Mouse (Mus musculus) T-helper 2 cell (primary cell): ENCODE results near the gene Them7.

ENCODE experiments used
- in situ Hi-C: fragments of 300-600 bp; cut with MboI, MseI; formaldehyde crosslinking; loops from one replicate; pipeline ENCODE4 v1.15.1; 2025; ENCODE audit warnings: high pct_unique_total_duplicates

Gene Them7

DNA sequence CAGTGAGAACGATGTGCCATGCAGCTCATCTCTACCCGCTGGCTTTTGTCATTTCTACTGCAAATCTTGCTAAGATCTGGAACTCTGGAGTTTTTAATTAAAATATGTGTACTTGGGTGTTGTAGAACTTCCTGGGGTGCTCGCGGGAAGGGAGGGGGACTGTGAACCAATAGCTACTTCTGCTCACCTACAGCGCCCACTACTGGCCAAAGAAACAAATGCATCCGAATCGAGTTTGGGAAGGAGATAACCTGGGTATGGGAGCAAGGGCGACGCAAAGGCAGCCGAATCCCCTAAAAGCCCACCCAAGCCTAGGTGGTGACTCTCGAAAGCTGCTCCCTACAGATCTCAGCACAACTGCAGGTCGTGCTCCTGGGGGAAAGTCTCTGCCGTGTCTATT, 87.3 kb downstream of the Them7 start:
- in situ Hi-C loops, result no loop called here

DNA sequence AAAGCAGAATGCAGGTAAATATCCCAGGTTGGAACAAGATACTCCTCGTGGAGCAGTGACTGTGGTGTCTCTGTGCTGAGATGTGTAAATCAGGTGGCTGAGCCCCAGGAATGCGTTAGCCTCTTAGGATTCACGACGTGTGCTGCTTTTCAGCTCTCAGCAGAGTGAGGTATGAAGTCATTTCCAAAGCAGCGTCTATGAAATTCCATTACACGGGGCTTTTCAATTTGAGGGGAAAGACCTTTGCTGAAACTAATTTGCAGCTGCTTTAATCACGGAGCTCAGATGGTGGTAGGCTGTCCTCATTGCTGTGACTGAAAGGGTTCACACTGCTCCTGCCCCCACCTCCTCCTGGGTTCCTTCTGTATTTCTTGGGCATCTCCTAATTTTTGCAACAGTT, 87.9 kb downstream of the Them7 start:
- in situ Hi-C loops, result no loop called here

DNA sequence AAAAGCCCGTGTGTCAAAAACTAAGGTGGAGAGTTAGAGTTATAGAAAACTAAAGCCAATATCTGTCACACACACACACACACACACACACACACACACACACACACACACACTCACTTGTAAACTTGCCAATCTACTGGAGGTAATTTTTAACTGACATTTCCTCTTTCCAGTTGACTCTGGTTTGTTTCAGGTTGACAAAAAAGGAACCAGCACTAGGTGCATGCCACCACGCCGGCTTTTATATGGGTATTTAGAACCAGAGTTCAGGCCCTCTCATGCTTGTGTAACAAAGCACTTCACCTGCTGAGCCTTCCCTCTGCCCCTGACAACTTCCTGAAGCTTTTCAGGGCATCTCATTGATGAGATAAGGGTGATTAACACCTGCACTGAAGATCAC, 89.0 kb downstream of the Them7 start:
- in situ Hi-C loops, result no loop called here

DNA sequence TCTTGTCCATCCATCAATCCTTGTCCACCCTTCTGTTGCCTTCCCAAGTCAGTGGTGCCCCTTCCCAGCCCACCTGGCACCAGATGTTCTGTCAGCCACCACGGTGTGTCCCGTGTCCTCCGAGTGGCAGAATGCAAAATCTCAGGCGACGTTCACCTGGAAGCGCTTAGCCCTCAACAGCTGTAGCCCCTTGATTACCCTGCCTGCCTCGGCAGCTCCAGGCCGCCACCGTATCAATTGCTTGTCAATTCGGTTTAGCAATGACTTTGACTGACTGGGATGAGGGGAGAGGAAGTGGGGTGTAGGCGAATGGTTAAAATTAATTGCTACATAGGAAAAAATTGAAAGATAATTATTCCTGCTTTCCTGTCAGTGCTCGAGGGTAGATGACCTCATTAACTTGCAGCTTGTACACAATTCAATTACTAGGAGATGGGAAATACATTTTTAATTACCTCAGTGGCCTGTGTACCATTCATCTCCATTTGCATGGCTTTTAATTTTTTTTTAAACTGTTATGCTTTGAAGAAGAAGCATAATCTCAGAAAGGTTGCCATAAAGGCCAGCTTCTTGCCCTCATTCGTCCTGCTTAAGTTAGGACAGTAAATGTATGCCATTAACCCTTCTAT, 93.5 kb downstream of the Them7 start:
- in situ Hi-C loops, result no loop called here

DNA sequence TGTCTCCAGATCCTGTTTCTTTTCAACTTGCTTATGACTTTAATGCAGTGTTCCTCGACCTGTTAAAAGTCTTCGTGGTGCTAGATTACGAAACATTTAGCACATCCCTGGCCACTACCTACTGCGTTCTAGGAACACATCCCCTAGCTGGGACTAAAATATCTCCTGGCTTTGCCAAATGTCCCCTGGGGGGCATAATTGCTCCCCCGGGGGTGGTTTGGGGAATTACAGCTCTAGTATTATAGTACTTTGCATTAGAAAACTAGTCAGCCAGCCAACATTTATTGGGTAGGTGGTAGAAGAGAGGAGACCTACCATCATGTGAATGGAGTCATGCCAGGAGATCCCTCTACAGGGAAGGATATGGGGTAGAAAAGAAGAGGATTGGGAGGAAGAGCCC, 101.9 kb downstream of the Them7 start:
- in situ Hi-C loops, result loop anchor here (25.0 kb wide), 1 partner anchor 761 kb away; no protein-coding TSS in a partner anchor

DNA sequence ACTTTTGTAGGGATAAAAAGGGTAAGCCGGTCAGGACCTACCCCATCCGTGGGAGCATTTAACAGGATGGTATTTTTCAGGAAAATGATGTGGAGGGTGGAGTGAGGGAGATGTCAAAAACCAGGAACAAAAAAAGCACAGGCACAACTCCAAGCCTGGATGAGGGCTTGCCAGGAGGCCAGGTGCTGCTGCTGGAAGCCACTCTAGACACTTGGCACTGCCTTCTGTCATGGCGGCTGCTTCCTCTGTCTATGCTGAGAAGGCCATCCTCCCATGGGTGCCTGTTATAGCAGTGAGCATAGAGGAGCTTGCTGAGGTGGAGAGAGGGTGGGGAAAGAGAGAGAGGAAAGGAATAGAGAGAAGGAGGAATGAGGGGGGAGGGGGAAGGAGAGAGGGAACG, 105.9 kb downstream of the Them7 start:
- in situ Hi-C loops, result loop anchor here (25.0 kb wide), 1 partner anchor 757 kb away; no protein-coding TSS in a partner anchor

DNA sequence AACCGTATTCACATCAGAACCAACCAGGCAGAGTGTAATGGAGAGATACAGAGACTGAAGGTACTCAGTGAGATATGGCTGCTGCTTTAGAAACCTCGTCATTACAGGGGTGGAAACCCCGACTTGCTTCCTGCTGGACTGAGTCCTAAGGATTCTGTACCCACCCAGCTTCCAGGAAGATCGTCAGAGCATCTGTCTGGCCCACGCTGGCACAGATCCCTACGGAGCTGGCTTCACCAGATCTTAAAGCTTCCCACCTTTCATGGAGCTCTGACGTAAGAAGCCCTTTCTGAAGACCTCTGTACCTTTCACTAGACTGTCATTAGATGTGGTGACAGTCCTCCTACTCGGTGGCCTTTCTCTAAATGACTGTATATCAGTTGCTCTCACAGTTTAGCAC, 109.0 kb downstream of the Them7 start:
- in situ Hi-C loops, result loop anchor here (25.0 kb wide), 1 partner anchor 754 kb away; no protein-coding TSS in a partner anchor

DNA sequence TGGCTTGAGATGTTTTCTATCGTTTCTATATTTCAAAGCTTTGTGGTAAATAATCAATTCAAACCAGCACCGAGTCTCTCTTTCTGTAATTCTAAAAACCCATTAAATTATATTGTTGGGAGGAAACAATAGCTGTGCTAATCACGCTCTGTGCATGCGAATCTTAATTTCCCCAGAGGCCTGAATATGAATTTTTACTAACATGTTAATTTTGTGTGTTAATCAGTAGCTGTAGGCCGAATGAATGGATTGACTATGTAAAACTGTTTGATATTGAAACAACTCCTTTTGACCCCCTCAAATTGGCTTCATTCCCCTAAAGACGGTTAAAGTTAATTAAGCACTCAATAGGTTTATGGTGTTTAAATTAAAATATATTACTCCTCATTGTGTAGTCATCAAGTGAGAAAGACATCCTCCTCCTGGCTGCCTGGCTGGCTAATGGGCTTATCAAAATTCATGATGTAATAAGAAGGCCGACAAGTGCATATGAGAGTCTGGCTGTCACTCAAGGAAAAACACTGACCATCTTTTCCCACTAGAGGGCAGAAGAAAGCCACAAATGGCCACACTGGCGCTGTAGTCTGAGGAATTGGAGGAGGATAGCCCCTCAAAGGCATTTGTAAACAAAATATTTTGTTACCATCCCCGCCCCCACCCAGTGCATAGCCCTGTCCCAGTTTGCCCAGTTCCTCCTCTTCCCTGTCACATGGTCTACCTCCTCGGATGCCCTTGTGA, 110.0 kb downstream of the Them7 start:
- in situ Hi-C loops, result loop anchor here (25.0 kb wide), 1 partner anchor 753 kb away; no protein-coding TSS in a partner anchor

DNA sequence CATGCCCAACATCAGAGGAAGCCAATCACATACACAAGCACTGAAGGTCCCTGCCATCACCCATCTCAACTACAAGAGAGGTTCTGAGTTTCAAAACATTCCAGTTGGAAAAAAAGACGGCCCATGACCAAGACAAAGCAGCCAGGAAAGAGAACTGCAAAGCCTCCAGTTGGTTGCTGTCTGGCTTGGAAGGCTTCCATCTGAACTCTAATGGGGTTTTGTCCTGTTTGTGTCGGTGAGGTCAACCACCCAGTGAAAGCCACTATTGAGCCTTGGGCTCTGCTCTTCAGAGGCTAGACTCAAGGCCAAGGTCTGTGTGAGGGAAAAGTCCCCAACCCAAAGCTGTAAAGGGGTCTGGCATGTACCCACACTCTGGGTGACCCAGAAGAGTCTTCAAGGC, 111.5 kb downstream of the Them7 start:
- in situ Hi-C loops, result loop anchor here (5.0 to 25.0 kb wide), 2 partner anchors 92 to 752 kb away; no protein-coding TSS in a partner anchor

DNA sequence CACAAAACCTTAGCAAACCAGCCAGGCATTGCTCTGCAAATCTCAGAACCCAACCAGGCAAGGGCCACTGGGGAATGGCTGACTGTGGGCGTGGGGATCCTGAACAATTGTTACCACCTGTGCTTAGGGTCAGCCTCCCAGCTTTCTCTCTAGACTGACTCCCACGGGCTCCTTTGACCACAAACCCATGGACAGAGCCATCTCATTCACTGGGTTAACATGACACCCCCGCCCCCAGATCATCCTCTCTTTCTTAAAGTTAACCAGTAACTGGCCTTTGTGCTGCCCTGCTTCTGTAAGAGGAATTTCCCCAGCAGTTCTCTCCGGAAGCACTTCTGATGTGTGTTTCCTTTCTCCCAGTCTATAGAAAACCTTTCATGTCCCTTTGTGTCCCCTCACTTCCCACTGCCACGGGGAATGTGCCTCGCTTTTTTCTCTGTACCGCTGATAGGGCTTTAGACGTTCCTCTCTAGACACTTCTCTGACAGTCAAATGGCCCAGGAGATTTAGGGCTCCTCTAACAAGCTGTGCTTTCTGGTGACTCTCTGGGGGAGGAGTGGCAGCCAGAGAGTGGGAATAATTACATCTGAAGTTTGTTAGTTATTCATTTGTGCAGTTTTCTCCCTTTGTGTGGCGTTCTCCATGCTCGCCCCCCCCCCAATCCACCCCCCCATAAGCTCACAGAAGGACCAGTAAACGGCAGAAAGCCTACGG, 112.4 kb downstream of the Them7 start:
- in situ Hi-C loops, result loop anchor here (5.0 to 25.0 kb wide), 2 partner anchors 91 to 751 kb away; no protein-coding TSS in a partner anchor

DNA sequence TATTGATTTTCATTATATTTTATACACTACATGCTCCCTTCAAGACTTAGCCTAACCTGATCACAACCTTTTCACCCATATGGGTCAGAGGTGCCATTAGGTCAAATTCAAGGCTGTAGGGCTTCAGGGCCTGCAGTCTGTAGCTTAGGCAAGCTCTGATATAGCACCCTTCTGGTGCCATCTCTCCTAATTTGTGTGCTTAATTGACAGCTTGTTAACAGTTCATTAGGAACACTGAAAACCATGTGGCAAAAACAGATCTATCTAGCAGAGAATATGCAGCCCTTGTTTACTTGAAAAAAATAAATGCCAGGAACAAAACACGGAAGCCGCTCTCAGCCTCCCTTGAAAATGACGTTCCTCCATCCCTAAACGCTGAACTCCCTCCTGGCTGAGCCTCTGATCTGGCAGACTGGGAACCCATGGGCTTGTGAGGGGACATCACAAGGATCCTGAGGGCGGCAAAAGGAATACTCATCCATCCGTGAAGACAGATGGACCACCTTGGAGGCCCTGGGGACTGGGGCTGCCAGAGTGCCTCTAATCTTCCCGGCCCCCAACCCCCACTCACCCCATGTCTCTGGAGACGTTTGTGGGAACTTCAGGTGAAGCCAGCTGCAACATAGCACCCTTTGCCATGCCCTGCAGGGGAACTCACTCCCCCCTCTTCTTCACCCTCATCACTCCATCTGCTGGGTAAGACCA, 113.2 kb downstream of the Them7 start:
- in situ Hi-C loops, result loop anchor here (5.0 to 25.0 kb wide), 2 partner anchors 90 to 750 kb away; no protein-coding TSS in a partner anchor

DNA sequence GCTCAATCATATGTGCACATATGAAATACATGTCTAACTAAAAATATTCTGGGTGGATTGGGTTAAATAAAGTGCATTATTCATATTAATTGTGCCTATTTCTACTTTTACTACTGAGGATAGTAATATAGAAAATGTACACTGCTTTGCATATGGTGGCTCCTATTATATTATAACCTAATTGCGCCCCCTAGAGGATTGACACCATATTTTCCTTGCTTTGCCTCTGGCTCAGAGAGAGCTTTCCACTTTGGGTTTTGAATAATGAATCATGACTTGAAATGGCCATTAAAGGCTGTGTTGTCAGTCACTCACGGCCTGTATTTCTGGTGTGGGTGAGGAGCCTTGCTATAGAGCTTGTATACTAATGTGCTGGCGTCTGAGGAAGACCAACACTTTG, 115.9 kb downstream of the Them7 start:
- in situ Hi-C loops, result loop anchor here (5.0 to 25.0 kb wide), 2 partner anchors 87 to 747 kb away; no protein-coding TSS in a partner anchor

DNA sequence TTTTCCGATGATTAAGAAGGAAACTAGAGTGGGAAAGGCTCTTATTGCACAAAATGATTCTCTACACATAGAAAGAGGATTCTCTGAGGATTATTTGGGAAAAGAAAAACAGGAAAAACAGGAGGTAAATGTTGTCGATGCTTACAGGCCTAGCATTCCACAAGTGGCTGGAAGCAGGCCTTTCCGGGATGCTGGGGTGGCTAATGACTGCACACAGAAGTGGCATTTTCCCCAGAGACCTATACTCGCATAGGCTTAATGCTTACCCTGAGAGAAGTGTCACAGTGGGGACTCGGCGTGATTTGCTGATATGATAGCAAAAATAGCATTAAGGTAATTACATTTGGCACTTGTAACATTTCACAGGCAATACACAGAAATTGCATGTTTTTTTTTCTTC, 124.8 kb downstream of the Them7 start:
- in situ Hi-C loops, result loop anchor here (25.0 kb wide), 1 partner anchor 738 kb away; no protein-coding TSS in a partner anchor

DNA sequence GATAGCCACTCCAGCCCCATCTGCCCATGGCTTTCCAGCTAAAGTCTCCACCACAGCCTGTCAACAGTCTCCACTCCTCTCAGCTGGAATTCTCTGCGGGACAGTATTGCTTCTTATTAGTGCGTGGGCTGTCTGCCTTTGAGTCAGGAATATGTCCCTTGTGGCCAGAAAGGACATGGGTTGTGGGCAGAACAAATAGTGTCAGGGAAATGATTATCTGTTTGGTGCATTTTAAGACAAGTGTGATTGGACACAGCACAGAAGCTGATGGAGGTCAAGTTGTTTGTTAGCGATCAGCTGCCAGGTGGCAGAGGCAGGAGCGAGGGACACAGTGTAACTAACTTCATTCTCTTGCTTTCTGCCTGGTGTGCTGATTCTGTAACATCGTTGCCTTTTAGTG, 132.7 kb downstream of the Them7 start:
- in situ Hi-C loops, result no loop called here

DNA sequence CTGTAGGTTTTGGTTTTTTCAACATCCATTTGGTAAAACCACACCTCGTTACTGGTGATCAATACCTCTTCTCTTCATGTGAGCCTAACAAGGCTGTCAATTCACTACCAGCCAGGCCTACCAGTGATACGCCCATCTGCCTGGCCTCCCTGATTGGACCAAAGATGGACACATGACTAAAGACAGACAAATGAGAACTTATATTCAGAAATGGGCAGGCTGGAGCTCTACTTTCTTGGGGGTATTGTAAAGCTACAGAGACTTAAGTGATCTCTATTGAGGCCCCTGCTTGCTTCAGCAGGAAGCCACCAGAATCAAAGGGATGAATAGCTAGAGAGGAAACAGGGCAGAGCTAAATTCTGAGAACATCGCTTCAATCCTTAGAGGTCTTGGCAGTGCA, 133.9 kb downstream of the Them7 start:
- in situ Hi-C loops, result no loop called here

DNA sequence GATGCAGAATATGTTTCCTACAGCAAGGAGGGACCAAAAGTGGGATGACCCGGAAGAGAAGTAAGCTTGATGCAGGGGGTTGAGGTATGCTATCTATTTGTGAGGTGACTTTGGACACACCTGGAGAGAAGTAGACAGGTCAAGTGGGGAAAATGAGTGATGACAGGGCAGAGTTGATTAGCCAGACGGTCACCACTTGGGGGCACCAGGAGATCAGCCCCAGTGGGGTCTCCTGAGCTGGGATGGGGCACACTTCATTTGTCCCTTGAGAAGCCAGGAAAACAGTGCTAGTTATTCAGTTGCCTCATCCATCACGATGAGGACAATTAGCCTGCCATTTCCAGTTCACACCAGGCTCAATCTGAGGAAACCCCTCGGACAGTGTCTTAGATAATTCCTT, 143.5 kb downstream of the Them7 start:
- in situ Hi-C loops, result no loop called here

DNA sequence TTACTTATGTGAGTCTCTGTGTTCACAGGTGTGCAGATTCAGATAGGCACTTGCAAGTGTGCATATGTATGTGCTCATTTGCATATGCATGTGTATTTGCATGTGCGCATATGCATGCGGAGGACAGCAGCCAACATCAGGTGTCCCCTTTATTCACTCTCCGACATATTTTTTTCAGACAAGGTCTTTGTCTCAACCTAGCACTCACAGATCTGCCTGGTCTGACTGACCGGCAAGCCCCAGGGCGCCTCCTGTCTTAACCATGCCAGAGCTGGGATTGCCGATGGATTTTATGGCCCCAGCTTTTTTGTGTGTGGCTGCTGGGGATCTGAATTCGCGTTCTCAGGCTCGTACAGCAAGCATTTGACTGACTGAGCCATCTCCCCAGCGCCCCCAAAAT, 146.1 kb downstream of the Them7 start:
- in situ Hi-C loops, result no loop called here

DNA sequence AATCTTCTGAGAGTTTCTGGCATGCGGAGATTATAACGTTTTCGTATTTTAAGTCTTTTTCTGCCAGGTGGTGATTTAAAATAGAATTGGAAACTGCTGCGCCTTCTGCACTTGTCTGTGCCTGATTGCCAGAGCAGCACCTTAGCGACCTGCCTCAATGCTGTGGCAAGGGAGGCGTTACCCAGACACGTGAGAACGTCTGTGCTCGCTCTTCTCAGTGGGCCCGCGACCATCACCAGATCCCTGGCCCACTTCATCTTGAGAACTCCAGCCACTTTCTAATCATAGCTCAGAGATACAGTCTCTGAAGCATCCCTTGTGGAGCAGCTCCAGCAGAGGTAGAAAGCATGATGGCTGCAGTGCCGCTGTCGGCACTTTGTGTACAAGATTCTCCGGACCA, 146.6 kb downstream of the Them7 start:
- in situ Hi-C loops, result no loop called here

DNA sequence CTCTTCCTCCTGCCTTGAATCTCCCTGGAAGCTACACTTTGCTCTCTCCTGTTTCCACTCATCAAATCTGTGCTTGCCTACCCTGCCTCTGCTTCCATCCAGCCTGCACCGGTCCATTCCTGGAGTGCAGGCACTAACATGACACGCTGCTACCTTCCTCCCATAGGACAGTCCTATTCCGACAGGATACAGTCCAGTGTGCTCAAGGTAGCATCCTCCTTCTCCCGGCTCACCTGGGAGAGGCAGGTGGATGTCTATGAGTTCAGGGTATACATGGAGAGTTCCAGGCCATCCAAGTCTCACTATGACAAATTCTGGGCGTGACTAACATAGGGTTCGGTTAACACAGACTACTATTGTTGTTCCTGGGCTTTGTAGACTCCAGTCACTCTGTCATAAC, 148.0 kb downstream of the Them7 start:
- in situ Hi-C loops, result no loop called here

DNA sequence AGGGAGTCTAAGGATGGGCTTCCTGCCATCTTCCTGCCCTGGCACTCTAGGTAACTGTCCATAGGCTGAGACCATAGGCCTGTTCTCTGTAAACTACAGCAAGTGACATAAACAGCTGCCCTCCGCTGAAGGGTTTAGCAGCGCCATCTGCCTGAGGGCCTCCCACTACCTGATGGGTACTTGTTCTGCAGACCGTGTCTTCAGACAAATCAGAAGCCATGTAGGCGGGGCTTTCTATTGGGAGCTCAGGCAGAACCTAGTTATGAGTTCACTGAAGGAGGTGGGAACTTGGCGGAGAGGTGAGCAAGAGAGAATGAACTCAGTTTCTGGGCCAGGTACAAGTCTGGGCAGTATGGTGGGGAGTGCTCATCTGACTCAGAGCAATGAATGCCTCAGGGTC, 148.6 kb downstream of the Them7 start:
- in situ Hi-C loops, result no loop called here

DNA sequence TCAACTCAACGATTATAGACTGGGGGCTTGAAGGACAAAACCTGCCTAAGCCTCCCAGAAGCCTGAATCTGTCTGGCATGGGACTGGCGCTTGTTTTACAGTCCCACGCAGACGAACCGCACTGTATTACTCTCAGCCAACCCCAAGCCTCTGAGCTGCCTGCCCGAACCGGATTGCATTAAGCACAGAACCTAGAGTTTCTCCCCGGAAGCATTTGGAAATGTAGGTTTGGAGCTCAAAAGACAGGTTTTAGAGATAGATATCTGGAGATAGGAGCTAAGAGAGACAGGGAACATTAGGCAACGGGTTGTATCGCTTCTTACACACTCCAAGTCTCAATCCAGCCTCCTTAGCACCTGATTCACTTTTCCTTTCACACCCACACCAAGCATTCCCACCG, 149.5 kb downstream of the Them7 start:
- in situ Hi-C loops, result no loop called here

DNA sequence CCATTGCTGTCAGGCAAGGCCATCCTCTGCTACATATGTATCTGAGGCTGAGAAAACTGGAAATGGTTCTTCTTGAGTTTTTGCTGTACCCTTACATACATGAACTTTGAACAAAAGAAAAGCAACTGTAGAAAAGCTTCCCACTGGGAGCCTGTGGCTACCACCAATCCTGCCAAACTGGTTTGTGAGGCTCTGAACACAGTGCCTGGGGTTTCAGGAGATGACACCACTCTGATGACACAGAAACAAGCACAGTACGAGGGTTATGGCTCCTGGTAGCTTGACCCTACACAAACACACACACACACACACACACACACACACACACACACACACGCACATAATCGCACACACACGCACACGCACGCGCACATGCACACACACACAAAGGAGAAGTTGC, 151.1 kb downstream of the Them7 start:
- in situ Hi-C loops, result no loop called here
